Mouse (Mus musculus) heart, postnatal 10 days (tissue): ENCODE data around the gene Cpb2. TPM values are rescaled to one million over a fixed set of nuclear protein-coding genes. Genes with fewer than 3 reads are reported as not detected.

Experiments
- microRNA-seq, 2 experiments: library from miRNA; unstranded; fragments of <30 nt; microRNA quantifications; one replicate each; pipeline ENCODE4 v1.2.0; 2022
- total RNA-seq, 2 experiments: library from RNA; stranded (reverse); gene quantifications; 2 replicates each; pipeline ENCODE4 v1.2.3; 2021

The Cpb2 gene
- total RNA-seq, 2 experiments from 2014 or later = not detected

Small RNA genes lying within 50 kb of the gene (microRNA-seq; reads per million reads assigned to microRNA genes)
- gene Gm44482 = 0 reads per million in 2 experiments

Other genes starting within 250 kb of the Cpb2 start
- gene Rubcnl, start 226.3 kb upstream of the Cpb2 start, total RNA-seq = 1 to 10 TPM in 1 of 2 experiments, under 1 TPM in 1; 0.69 to 1.2 TPM
- gene Lrrc63, start 111.4 kb upstream of the Cpb2 start, total RNA-seq = not detected
- 10 to 100 TPM; 17.1 to 18.5 TPM for gene Lcp1, start 111.2 kb upstream of the Cpb2 start, total RNA-seq
- gene Zc3h13, start 42.1 kb downstream of the Cpb2 start, total RNA-seq = 10 to 100 TPM; 23.6 to 25.4 TPM
- gene Siah3, start 213.7 kb downstream of the Cpb2 start, total RNA-seq = under 1 TPM in 1 of 2 experiments, not detected in 1; 0.07 TPM